Mouse (Mus musculus): ENCODE data around the gene Gpr68.

GRCm38 (mm10) chr12:100957257-100957656 is 49.3 kb upstream of the Gpr68 start:
- TF ChIP-seq CTCF (IDR thresholded peaks at IDR 0.05): no peak
- TF ChIP-seq EP300 (IDR thresholded peaks at IDR 0.05): no peak
